Mouse (Mus musculus): Measurements from ENCODE around the gene 2510039O18Rik.

The 2510039O18Rik gene

GRCm38 (mm10) chr4:147993571-147994095 lies 52.9 kb downstream of the 2510039O18Rik start:
- DNase-seq (ENCODE audit: low spot score) = no peak

GRCm38 (mm10) chr4:147995311-147995710 lies 54.6 kb downstream of the 2510039O18Rik start:
- DNase-seq (ENCODE audit: low spot score) = no peak
